Mouse (Mus musculus) liver, embryonic 16.5 days (tissue): ENCODE measurements around the gene Fam50b. TPM values are rescaled to one million over a fixed set of nuclear protein-coding genes. Genes with fewer than 3 reads are reported as not detected.

Experiments
- ATAC-seq: fragments of 200-750 bp; cut with Nextera tagmentation; 2 replicates; pipeline ENCODE4 v1.8.0; 2017; ENCODE audit warnings: low read depth, mild to moderate bottlenecking, moderate number of reproducible peaks, moderate library complexity
- H3K27ac ChIP-seq: fragments of 300-500 bp; sonication (generic); 2 replicates; pipeline ENCODE4 v1.5.1; 2014; ENCODE audit warnings: mild to moderate bottlenecking, low read length
- H3K27me3 ChIP-seq: fragments of 300-500 bp; sonication (generic); 2 replicates; pipeline ENCODE4 v1.6.1; 2014; ENCODE audit warnings: low read depth, low read length, mixed read lengths; ENCODE audit not compliant: control insufficient read depth, insufficient read depth
- H3K36me3 ChIP-seq: fragments of 300-500 bp; sonication (generic); 2 replicates; pipeline ENCODE4 v1.6.1; 2014; ENCODE audit warnings: mild to moderate bottlenecking; ENCODE audit not compliant: control insufficient read depth, insufficient read depth
- H3K4me1 ChIP-seq: fragments of 300-500 bp; sonication (generic); 2 replicates; pipeline ENCODE4 v1.6.1; 2014; ENCODE audit warnings: low read depth, low read length, mixed read lengths; ENCODE audit not compliant: control insufficient read depth
- H3K4me2 ChIP-seq: fragments of 300-500 bp; sonication (generic); 2 replicates; pipeline ENCODE4 v1.6.1; 2014; ENCODE audit warnings: low read depth, low read length, mixed read lengths
- H3K4me3 ChIP-seq: fragments of 300-500 bp; sonication (generic); 2 replicates; pipeline ENCODE4 v1.5.1; 2014; ENCODE audit warnings: low read depth, mild to moderate bottlenecking, low read length
- H3K9ac ChIP-seq: fragments of 300-500 bp; sonication (generic); 2 replicates; pipeline ENCODE4 v1.6.1; 2014; ENCODE audit warnings: low read depth, low read length
- H3K9me3 ChIP-seq: fragments of 300-500 bp; sonication (generic); replicated peaks from 2 replicates; pipeline ENCODE4 v1.6.1; 2016; ENCODE audit warnings: low read length; ENCODE audit not compliant: control insufficient read depth
- WGBS: fragments of 180-500 bp; shearing (Covaris S2); extraction: QIAGEN DNeasy Blood & Tissue Kit; methylation state at CpG from one replicate; pipeline ENCODE4 v1.1.7; 2014; ENCODE audit not compliant: insufficient replicate concordance; 5-methylcytosine and 5-hydroxymethylcytosine counted together
- polyA plus RNA-seq: library from polyadenylated mRNA; unstranded; fragments of >200 nt; fragmentation: Nextera tagmentation; extraction: Ambion mirVana; gene quantifications from 2 replicates; pipeline ENCODE4 v1.2.1, GENCODE M21; 2015

The Fam50b gene
- polyA plus RNA-seq: 0.09 and 0.22 TPM in 2 replicates

DNA sequence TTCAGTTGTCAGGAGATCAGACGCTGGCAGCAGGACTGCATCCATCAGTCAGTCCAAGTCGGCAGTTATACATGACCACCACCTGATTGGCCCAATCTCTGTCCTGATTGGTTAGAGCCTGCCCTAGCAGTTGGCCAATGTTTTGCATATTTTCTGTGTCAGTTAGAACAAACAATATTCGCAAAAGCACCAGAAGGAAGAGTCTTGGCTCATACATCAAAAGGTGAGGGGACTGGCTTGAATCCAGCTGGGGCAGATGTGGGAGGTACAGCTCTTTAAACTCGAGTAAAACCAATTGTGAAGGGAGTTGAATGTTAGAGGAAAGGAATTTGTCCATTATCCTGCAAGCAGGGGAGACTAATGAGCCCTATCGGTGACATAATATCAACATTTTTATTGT lies at the start of gene Fam50b:
Gene Fam50b (plus strand): TSS at position 165 of the 400 bp plus-strand sequence.
- H3K27ac ChIP-seq: no peak within 1 kb of the TSS
- no peaks in the 10 kb centered on the region; the same call in 1 of the 2 replicates for H3K4me1 ChIP-seq
- H3K36me3 ChIP-seq: no peaks in the 10 kb centered on the region
- H3K4me3 ChIP-seq: no peak within 1 kb of the TSS
- no peaks in the 10 kb centered on the region for H3K9me3 ChIP-seq
- 44% methylated on average over 5 of the region's 5 CpGs for WGBS
- H3K27me3 ChIP-seq: no peaks in the 10 kb centered on the region
- ATAC-seq: peak; percentile 76
- H3K4me2 ChIP-seq: no peak within 1 kb of the TSS
- no peak within 1 kb of the TSS for H3K9ac ChIP-seq

DNA sequence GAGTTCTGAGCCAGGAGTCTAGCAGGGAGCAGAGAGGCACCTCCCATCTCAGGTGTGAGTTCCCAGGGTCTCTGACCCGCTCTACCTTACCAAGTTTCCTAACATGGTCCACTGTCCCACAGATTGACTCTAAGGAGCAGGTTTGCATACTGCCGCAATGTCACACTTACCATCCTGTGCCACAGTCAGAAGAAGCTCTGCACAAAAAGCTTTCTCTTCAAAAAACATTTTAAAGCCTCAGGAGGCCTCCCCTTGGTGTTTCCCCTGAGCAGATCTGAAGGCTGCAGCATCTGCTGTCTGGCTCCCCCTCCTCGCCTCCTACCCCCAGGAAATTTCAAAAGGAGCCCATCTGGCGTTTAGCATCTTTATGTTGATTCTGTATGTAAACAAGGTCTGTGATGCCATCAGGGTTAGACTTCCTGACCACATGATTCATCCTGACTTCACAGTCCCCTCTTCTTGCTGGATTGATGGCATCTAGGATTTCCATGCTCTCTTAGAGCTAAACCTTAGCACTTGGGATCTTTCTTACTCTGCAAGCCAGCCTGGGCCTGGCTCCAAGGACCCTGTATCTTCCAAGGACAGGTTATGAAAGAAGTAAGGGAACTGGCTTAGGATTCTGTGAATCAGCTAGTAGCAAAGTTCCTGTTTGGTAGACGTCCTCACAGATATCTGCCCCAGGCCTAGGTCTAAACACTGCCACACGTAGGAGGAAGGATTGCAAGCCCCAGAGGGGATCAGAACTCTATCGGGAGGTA lies 49.5 kb upstream of the Fam50b start:
- Histone ChIP-seq H3K36me3 (no peaks in the 10 kb centered on the region), H3K27ac (no peak overlapping the region), H3K4me1 (no peaks in the 10 kb centered on the region), H3K27me3 (no peaks in the 10 kb centered on the region), H3K4me2 (no peak overlapping the region), H3K4me3 (no peak overlapping the region), H3K9me3 (no peaks in the 10 kb centered on the region), H3K9ac (no peak overlapping the region)
- 52% methylated on average over 7 of the region's 7 CpGs for WGBS
- no peak for ATAC-seq

DNA sequence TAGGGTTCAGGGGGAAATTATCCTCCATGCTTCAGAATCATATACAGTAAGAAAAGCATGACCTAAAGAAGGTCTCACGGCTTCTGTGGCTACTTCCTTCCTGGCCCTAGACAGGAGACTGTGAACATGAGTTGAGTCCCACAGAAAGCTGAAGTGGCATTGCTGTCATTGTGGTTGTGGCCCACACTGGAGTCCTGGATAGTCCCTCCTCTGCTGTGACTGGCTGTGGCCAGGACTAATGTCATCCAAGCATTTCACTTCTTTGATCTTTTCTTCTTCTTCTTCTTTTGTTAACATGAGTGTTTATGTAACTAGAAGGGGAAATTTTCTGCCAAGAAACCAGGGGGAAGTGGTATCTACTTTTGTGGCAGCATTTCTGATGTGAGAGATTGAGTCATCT lies 43.6 kb upstream of the Fam50b start:
- H3K9me3 ChIP-seq: no peaks in the 10 kb centered on the region
- WGBS: 23% methylated on average over 1 of the region's 1 CpGs
- H3K27ac ChIP-seq: no peak overlapping the region
- H3K9ac ChIP-seq: no peak overlapping the region
- no peaks in the 10 kb centered on the region for H3K36me3 ChIP-seq
- no peak overlapping the region for H3K4me2 ChIP-seq
- no peaks in the 10 kb centered on the region for H3K27me3 ChIP-seq
- no peak for ATAC-seq
- no peaks in the 10 kb centered on the region for H3K4me1 ChIP-seq
- no peak overlapping the region for H3K4me3 ChIP-seq

DNA sequence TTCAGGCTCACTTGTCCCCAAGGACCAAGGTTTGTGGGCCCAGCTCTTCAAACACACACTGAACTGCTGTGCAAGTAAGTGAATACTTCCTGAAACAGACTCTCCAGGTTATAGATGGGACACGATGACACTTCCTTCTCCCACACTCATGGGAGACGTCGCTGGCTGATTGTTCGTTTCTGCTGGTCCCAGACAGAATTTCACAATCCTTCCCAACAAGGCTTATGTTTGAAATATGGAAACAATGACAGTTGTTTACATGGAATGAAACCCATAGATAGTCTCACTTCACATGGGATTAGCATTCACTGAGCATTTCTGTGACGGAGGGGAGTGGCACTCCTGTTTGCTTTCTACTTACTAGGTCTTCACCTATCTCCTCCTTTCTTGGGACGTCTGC lies 41.5 kb upstream of the Fam50b start:
- Histone ChIP-seq H3K9me3 (no peaks in the 10 kb centered on the region), H3K27ac (no peak overlapping the region), H3K36me3 (no peaks in the 10 kb centered on the region), H3K9ac (no peak overlapping the region), H3K27me3 (no peaks in the 10 kb centered on the region), H3K4me3 (no peak overlapping the region), H3K4me1 (no peaks in the 10 kb centered on the region), H3K4me2 (no peak overlapping the region)
- WGBS: 31% methylated on average over 6 of the region's 6 CpGs
- no peak for ATAC-seq

DNA sequence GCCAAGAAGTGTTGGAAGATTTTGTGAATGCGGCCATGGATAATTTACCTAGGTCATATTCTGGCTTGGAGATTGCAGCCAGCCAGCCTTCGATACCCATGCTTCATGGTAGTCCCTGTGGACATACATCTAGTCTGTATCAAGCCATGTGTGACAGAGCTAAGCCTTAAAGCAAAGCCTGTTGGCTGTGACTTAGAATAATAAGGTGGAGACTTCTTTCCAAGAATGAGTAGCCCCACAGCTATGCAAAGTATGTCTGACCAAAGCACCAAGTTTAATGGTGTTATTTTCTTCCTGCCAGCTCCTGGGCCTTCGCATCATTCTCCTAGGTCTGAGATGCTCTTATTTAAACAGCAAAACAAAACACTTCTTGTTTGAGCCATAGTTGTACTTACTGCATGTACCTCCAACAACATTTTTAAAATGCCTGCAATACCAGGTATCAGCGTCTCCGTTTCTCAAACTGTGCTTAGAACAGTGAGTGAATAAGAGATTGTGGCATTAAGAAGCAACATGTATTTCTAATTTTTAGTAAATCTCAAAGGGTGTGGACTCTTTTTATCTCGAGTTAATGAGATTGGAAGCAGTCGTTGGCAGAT lies 37.8 kb upstream of the Fam50b start:
- Histone ChIP-seq H3K4me1 (no peaks in the 10 kb centered on the region), H3K9me3 (no peaks in the 10 kb centered on the region), H3K27ac (no peak overlapping the region), H3K4me3 (no peak overlapping the region), H3K27me3 (no peaks in the 10 kb centered on the region), H3K9ac (no peak overlapping the region), H3K4me2 (no peak overlapping the region), H3K36me3 (no peaks in the 10 kb centered on the region)
- WGBS: 66% methylated on average over 7 of the region's 7 CpGs
- ATAC-seq: no peak

DNA sequence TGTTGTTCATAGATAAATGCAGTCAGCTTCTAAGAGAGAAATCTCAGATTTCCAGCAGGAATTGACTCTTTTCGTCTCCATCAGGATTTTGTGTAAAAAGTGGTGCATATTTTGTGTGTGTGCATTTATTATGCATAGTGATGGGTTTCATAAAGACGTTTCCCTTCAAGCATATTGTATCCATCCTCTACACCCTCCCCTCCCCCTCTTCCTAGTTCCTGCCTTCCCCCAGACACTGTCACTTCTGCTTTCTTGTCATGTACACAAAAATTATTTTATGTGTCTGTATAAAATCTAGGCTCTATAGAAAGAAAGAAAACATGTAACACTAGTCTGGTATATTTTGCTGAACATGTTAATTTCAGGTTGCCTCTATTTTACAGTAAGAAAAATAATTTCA lies 34.6 kb upstream of the Fam50b start:
- Histone ChIP-seq H3K27me3 (no peaks in the 10 kb centered on the region), H3K36me3 (no peaks in the 10 kb centered on the region), H3K9ac (no peak overlapping the region), H3K9me3 (no peaks in the 10 kb centered on the region), H3K4me1 (no peaks in the 10 kb centered on the region), H3K4me2 (no peak overlapping the region), H3K4me3 (no peak overlapping the region), H3K27ac (no peak overlapping the region)
- no peak for ATAC-seq
- WGBS: 39% methylated on average over 2 of the region's 2 CpGs

DNA sequence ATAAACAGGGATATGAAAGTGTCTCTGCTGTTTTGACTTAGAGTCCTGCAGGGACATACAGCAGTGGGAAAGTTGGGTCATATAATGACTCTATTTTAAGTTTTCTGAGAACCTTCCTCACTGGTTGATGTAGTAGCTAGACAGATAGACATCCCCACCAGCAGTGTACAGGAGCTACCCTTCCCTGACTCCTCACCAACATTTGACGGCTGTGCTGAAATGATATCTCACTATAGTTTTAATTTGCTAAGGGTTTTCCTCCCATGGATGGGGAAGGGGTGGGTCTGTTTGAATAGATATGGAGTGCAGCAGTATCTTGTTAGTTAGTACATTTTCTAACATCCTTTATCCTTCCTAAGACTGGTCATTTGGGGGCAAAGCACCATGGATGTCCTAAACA lies 34.0 kb upstream of the Fam50b start:
- no peak overlapping the region for H3K27ac ChIP-seq
- no peaks in the 10 kb centered on the region for H3K9me3 ChIP-seq
- no peaks in the 10 kb centered on the region for H3K36me3 ChIP-seq
- ATAC-seq: no peak
- H3K4me2 ChIP-seq: no peak overlapping the region
- no peaks in the 10 kb centered on the region for H3K4me1 ChIP-seq
- H3K9ac ChIP-seq: no peak overlapping the region
- no peak overlapping the region for H3K4me3 ChIP-seq
- no peaks in the 10 kb centered on the region for H3K27me3 ChIP-seq
- 11% methylated on average over 1 of the region's 1 CpGs for WGBS

DNA sequence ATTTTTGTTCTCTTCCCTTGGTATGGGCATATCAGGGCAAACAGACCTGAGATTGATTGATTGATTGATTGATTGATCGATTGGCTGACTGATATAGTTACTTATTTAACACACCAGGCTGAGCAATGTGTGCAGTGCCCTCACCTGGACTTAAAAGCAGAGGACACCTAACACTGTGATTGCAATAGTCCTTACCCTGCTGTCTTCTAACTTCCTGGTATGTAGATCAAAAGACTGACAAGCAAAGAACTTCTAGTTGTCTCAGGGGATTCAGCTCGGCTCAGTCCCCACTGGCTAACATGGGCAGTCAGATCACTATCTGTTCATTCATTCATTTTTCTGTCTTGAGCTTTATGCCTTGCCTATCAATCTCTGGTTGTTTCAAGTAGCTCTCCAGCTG lies 31.3 kb upstream of the Fam50b start:
- 22% methylated on average over 2 of the region's 2 CpGs for WGBS
- no peak overlapping the region for H3K9ac ChIP-seq
- H3K4me3 ChIP-seq: no peak overlapping the region
- no peak overlapping the region for H3K27ac ChIP-seq
- H3K4me2 ChIP-seq: no peak overlapping the region
- no peaks in the 10 kb centered on the region for H3K36me3 ChIP-seq
- no peaks in the 10 kb centered on the region for H3K27me3 ChIP-seq
- no peaks in the 10 kb centered on the region for H3K4me1 ChIP-seq
- no peaks in the 10 kb centered on the region for H3K9me3 ChIP-seq
- no peak for ATAC-seq

DNA sequence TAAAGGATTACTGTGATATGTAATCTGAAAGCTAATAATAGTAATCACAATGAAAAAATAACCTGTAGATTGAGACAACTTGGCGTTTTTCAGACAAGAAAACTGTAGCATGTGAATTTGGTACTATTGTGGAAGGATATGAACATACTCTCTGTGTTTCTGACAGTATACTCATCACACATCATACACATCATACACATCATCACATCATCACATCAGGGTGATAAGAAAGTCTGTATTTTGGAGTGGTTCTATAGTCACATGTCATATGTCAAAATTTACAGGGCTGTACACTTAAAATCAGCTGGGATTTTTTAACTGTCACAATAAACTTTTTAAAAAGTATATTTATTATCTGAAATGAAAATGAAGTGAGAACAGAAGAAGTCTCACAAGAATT lies 30.9 kb upstream of the Fam50b start:
- no peaks in the 10 kb centered on the region for H3K4me1 ChIP-seq
- H3K4me2 ChIP-seq: no peak overlapping the region
- no peak for ATAC-seq
- WGBS: 41% methylated on average over 1 of the region's 1 CpGs
- no peak overlapping the region for H3K4me3 ChIP-seq
- no peaks in the 10 kb centered on the region for H3K36me3 ChIP-seq
- no peaks in the 10 kb centered on the region for H3K27me3 ChIP-seq
- H3K9me3 ChIP-seq: no peaks in the 10 kb centered on the region
- no peak overlapping the region for H3K27ac ChIP-seq
- H3K9ac ChIP-seq: no peak overlapping the region
